Mouse (Mus musculus): Measurements from ENCODE around the gene Pnp.
A peak's percentile ranks its signal among the peaks of the same experiment; 100 is the strongest.
"Not testable (repeated sequence)": the region's sequence is repeated elsewhere in the genome, so short reads cannot be mapped to it uniquely, and the experiment has no call there.

The Pnp gene

GRCm38 (mm10) chr14:50931493-50932020 is 675 bp downstream of the Pnp start:
- DNase-seq = peak in 1 of 2 experiments; percentile 38

- DNase-seq = no peak
Observed at GRCm38 (mm10) chr14:50936649-50937048, 5.8 kb downstream of the Pnp start.

- DNase-seq = no peak
Observed at GRCm38 (mm10) chr14:50938119-50938908, 7.4 kb downstream of the Pnp start.

- peak; percentile 33 to 37 for DNase-seq
Observed at GRCm38 (mm10) chr14:50938940-50939339, 8.1 kb downstream of the Pnp start.

- DNase-seq = peak; percentile 89 to 91
Observed at GRCm38 (mm10) chr14:50943932-50944667, 13.2 kb downstream of the Pnp start, which contains the start of gene Gm49342. Gm49342 (plus strand) TSS chr14:50944517.

GRCm38 (mm10) chr14:50944668-50945033 is 13.8 kb downstream of the Pnp start:
- not testable (repeated sequence) for DNase-seq

GRCm38 (mm10) chr14:50945081-50945480 is 14.2 kb downstream of the Pnp start:
- not testable (repeated sequence) for DNase-seq

GRCm38 (mm10) chr14:50945526-50945925 is 14.6 kb downstream of the Pnp start:
- DNase-seq = not testable (repeated sequence)

GRCm38 (mm10) chr14:50955487-50955886 is 24.6 kb downstream of the Pnp start:
- DNase-seq = no peak

GRCm38 (mm10) chr14:50955942-50956508 is 25.1 kb downstream of the Pnp start, which contains the start of gene Pnp2:
Pnp2 (plus strand) TSS chr14:50955992.
- peak; percentile 73 to 77 for DNase-seq

- DNase-seq = not testable (repeated sequence)
Observed at GRCm38 (mm10) chr14:50956724-50957123, 25.8 kb downstream of the Pnp start.

GRCm38 (mm10) chr14:50957146-50957545 is 26.3 kb downstream of the Pnp start:
- not testable (repeated sequence) for DNase-seq

GRCm38 (mm10) chr14:50958289-50958995 is 27.6 kb downstream of the Pnp start:
- DNase-seq = not testable (repeated sequence)

GRCm38 (mm10) chr14:50968216-50968980 is 37.5 kb downstream of the Pnp start:
- DNase-seq = no peak

GRCm38 (mm10) chr14:50969041-50969440 is 38.2 kb downstream of the Pnp start:
- no peak for DNase-seq

- DNase-seq = no peak
Observed at GRCm38 (mm10) chr14:50969558-50970544, 39.0 kb downstream of the Pnp start.

- DNase-seq = no peak
Observed at GRCm38 (mm10) chr14:50970822-50971221, 39.9 kb downstream of the Pnp start.

- not testable (repeated sequence) for DNase-seq
Observed at GRCm38 (mm10) chr14:50973054-50973453, 42.2 kb downstream of the Pnp start.

- DNase-seq = no peak
Observed at GRCm38 (mm10) chr14:50973700-50974099, 42.8 kb downstream of the Pnp start.

GRCm38 (mm10) chr14:50975001-50975400 is 44.1 kb downstream of the Pnp start:
- DNase-seq = no peak

Measured in B cell, adult 2 months (primary cell).